Mouse (Mus musculus) kidney, adult 9 months (tissue): ENCODE results near the gene Atf7.
"Not testable (repeated sequence)": the region's sequence is repeated elsewhere in the genome, so short reads cannot be mapped to it uniquely, and the experiment has no call there.

Source experiments
- DNase-seq: peaks from one replicate; pipeline ENCODE4 v3.0.0; 2022

Atf7 gene

DNA sequence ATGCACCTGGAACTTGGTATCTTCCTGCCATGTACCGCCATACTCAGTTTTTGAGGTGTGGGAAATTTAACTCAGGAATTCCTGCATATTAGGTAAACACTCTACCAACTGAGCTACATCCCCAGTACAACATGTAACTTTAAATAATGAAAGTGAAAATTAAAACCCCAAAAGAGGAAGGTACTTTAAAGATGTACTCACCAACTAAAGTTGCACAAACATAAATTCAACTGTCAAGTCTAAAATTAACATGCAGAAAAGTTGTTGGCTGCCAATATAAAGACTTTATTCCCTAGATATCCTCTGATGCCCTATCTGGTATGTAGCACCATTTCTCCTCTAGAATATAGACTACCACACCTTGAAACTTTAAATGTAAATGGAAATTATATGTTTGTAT is 7.6 kb downstream of the Atf7 start:
- no peak for DNase-seq

DNA sequence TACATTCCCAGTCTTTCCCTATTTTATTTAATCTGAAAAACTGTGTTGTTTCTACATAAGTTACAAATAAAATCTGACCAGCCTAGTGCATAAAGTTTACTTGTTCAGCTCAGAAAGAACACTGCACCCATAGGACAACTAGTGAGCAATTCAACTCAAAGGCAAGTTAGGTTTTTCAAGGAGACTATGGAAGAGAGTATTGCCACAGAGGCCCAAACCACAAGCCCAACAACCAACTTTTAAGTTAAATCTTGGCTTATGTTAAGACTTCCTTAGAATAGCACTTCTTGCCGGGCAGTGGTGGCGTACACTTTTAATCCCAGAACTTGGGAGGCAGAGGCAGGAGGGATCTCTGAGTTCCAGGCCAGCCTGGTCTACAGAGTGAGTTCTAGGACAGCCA is 9.1 kb downstream of the Atf7 start:
- no peak for DNase-seq

- no peak for DNase-seq
Measured at GRCm38 (mm10) chr15:102614224-102614623, 11.0 kb downstream of the Atf7 start.

DNA sequence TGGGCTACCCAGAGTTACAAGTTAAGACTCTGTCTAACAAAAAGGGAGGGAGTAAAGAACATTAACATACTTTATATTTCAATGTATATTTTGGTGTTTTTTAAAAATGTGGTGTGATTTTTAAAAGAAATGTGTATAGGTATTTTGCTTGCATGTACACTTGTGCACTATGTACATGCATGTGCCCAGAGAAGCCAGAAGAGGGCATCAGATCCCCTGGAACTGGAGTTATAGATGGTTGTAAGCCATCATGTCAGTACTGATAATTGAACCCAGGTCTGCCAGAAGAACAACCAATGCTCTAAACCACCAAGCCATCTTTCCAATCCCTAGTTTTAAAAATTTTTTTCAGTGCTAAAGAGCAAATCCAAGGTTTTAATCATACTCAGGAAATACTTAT is 12.3 kb downstream of the Atf7 start:
- no peak for DNase-seq

DNA sequence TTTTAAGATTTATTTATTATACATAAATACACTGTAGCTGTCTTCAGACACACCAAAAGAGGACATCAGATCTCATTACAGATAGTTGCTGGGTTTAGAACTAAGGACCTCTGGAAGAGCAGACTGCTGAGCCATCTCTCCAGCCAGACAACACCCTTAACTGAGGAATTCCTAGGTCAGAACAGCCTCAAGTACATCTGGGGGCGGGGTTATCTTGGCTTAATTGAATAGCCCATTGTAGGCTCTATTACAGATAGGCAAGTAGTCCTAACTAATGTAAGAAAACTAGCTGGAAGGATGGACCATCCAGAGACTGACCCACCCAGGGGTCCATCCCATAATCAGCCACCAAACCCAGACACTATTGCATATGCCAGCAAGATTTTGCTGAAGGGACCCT is 16.7 kb downstream of the Atf7 start:
- DNase-seq: not testable (repeated sequence)

DNA sequence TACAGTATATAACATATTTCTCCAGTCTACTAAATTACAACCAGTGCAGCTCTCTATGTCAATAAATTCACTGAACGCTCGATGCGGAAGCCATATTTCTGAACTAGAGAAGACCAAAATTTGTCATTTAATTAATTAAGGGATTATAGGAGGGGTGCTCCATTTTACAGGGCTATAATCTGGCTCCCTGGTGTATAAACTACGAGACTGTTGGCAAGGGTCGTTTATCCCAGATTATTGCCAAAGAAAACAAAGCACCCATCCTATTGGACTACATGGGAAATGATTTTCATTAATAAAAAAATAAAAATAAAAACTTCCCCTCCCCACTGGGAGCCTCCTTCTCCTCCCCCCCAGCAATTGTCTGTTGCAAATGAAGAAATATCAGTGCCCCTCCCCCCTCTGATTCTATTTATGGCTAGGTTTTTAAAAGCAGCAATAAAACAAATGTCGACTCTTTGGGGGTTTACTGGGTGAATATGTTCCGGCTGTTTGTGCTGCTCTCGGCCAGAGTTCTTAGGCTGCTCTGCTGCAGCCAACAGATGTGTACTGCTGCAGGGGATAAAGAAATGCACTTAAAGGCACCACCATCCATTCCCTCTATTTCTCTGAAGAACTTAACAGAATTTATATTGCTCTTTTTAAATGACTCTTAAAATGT is 31.1 kb downstream of the Atf7 start:
- peak; percentile 54 for DNase-seq

DNA sequence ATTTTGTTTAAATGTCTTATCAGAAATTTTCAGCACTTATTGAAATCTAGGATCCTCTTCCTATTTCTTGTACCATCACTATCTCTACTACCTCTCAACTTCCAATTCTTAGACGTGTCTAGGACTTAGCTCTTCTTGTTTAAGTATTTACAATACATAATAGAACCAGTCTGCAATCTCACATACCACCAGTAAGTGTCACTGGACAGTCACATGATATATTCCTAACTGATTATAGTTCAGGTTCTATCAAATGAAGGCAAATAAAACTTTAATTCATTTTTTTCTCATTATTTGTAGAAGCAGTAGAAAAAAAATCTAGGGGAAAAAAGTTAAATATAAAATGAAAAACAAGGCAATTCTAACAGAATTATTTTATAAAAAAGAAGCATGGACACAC is 32.6 kb downstream of the Atf7 start:
- DNase-seq: peak; percentile 34

- DNase-seq: no peak
Measured at GRCm38 (mm10) chr15:102590567-102590966, 34.7 kb downstream of the Atf7 start.

DNA sequence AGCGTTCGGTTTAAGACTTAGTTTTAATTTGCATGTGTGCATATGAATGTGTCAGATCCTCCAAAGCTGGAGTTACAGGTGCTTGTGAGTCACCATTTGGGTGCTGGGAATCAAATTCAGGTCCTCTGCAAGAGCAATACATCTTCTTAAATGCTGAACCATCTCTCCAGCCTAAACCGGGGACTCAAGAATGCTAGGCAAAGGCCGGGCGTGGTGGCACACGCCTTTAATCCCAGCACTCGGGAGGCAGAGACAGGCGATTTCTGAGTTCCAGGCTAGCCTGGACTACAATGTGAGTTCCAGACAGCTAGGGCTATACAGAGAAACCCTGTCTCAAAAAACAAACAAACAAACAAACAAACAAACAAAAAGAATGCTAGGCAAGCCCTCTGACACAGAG is 35.4 kb downstream of the Atf7 start:
- DNase-seq: no peak

DNA sequence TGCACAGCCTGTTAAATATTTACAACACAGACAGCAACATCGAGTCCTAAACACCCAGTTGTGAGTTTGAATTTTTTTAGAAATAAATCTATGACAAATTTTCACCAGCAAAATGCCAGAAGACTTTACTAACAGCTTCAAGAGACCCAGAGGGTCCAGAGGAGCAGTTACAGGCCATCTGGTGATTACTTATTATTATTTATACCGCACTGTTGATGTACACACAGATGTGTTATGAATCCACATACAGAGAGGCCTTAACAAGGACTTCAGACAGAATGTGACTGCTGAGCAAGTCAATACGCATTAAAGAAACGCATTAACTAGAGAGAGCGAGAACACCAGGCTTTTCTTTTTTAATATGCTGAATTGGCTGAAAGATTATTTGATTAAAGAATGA is 39.8 kb downstream of the Atf7 start:
- no peak for DNase-seq

- no peak for DNase-seq
Measured at GRCm38 (mm10) chr15:102583708-102584383, 41.4 kb downstream of the Atf7 start.

GRCm38 (mm10) chr15:102581205-102581604 is 44.1 kb downstream of the Atf7 start:
- DNase-seq: no peak

GRCm38 (mm10) chr15:102578351-102578750 is 46.9 kb downstream of the Atf7 start:
- no peak for DNase-seq

GRCm38 (mm10) chr15:102576972-102577371 is 48.3 kb downstream of the Atf7 start:
- no peak for DNase-seq

DNA sequence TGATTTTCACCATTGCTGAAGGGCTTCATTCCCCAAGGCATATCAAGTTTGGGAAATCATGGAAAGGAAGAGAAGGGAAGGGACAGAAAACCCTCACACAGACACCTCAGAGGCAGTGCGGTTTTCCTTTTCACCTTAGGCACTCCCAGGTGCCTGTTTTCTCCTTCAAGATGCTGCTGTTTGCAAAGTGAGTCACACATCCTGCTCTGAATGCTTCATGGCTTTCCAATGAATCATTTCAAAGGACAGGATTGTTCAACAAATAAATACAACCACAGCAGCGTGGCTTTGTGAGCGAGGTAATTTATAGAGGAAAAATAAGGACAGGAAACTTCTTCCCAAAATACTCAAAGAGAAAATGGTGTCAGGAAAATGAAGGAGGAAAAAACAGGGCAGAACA is 53.2 kb downstream of the Atf7 start:
- DNase-seq: no peak

GRCm38 (mm10) chr15:102567849-102568248 is 57.4 kb downstream of the Atf7 start:
- DNase-seq: no peak

DNA sequence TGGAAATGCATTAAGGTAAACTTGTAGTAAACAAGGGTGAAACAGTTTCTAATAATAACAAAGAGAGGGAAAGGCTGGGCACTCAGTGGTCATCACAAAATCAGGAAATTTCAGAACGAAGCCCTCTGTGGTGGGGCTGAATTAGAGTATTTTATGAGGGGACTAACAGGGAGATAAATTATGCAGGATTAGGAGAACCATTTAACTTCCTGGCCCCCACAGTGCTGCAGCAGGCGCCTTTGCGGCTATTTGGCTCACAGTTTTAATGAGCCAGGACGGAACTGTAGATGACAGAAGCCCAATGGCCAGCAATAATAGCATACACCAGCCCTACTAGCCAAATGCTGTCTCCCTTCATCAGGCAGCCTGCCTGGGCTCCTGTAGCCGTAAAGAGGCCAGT is 61.6 kb downstream of the Atf7 start:
- no peak for DNase-seq

DNA sequence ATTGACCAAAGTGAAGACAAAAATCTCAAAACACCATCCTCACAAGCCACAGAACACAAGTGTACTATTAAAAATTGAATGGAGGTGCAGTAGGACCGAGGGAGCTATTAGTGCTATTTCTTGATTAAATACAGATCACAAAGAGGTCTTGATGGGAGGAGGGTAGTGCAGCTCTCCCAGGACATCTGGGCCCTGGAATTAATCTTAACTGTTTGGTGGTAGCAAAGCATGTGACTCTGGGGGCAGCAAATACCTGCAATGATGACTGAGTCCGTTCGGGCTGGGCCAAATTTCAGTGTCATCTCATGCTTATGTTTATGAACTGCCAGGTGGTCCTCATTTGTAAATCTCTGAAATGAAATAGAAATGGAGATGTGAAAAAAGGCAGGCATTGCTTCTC is 62.2 kb downstream of the Atf7 start:
- no peak for DNase-seq

DNA sequence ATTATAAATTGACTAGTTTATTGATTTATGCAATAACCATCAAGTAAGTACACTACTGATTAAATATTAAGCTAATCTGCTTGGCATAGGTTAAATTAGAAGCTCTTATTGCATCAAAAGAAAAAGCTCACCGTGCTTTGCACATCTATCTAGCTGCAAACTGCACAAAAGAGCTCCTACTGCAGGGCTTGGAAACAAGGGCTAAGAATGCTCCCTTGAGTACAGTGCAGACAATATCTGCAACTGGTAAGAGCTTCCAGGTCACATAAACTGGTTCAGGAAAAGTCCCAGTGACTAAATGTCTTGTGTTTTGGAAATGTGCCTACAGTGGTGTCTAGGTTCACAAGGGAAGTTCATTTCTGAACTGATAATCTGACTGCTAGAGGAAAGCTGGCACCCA is 62.8 kb downstream of the Atf7 start:
- DNase-seq: no peak

GRCm38 (mm10) chr15:102557580-102557979 is 67.7 kb downstream of the Atf7 start:
- DNase-seq: no peak

GRCm38 (mm10) chr15:102555581-102555980 is 69.7 kb downstream of the Atf7 start:
- DNase-seq: no peak

DNA sequence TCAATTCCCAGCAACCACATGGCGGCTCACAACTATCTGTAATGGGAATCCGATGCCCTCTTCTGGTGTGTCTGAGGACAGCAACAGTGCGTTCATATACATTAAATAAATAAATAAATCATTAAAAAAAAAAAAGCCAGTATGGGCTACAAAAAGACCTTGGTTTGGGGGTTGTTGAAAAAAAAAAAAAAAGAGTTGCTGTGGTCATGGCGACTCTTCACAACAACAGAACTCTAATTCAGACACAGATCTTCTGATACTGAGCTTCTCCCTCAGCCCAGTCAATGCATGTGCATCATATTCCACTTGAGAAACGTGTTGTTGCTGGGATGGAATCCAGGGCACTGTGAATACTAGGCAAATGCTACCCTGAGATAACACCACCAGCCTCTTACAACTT is 72.7 kb downstream of the Atf7 start:
- no peak for DNase-seq

DNA sequence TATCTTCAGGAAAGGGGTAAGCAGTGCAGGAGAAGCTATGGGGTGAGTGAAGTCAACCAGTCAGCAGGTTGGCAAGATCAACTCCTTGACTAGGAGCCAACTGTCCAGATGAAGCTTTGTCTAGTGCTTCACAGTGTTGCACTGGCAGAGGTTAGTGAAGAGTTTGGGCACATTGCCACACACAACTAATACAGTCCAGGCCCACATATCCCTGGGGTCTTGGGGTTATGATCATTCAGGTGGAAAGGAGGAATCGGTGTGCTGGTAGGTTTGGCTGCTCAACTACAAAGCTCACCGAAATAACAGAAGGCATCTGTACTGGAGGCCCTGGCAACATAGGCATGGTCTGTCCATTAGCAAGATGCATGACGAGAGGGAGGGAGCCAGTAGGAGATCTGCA is 77.8 kb downstream of the Atf7 start:
- DNase-seq: no peak

DNA sequence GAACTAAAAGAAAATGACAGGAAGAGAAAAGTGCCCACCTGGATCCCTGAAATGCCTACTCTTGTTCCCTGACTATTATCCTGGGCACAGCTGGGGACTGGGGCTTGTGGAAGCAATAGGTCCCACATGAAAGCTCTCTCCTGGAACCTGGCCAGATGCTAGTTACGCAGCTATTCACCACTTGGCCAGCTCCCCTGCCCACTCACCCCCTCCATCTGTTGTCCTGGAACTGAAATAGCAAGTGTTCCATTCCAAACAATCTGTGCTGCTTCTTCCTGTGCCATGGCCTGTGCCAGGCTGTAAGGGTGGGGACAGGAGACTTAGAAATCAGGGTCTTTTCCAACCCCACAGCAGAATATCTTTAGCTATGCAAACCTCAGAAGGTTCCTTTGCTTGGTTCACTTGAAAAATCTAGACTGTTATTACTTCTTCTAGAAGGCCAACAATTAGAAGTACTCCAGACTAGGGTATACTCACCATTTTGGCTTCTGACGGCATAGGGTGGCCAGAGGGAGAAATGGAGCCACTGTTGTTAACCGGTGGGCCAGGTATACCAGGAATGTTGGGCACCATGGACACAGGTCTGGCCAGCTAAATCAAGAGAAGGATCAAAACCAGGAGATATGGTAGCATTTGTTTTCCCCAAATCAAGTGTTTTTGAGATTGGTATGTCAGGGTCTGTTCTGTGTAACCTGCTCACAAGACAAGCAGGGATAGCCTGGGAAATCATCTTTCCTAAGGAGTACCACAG is 78.4 kb downstream of the Atf7 start:
- peak; percentile 41 for DNase-seq
